Mouse (Mus musculus) 416B (cell line): ENCODE measurements around the gene Osmr.
"Not testable (repeated sequence)": the region's sequence is repeated elsewhere in the genome, so short reads cannot be mapped to it uniquely, and the experiment has no call there.

Experiments
- DNase-seq: peaks from one replicate; pipeline ENCODE4 v3.0.0; 2011; ENCODE audit warnings: low read depth

Osmr gene

GRCm38 (mm10) chr15:6861617-6862016, 13.2 kb downstream of the Osmr start:
- DNase-seq = no peak

GRCm38 (mm10) chr15:6859781-6860180, 15.0 kb downstream of the Osmr start:
- no peak for DNase-seq

- DNase-seq = no peak
Observed at GRCm38 (mm10) chr15:6858871-6859270, 15.9 kb downstream of the Osmr start.

GRCm38 (mm10) chr15:6857270-6857905, 17.4 kb downstream of the Osmr start:
- no peak for DNase-seq

GRCm38 (mm10) chr15:6849851-6850250, 24.9 kb downstream of the Osmr start:
- DNase-seq = no peak

GRCm38 (mm10) chr15:6840199-6840598, 34.6 kb downstream of the Osmr start:
- DNase-seq = peak; percentile 48

- DNase-seq = no peak
Observed at GRCm38 (mm10) chr15:6815807-6816206, 59.0 kb downstream of the Osmr start.

- DNase-seq = not testable (repeated sequence)
Observed at GRCm38 (mm10) chr15:6801212-6801611, 73.6 kb downstream of the Osmr start.

- DNase-seq = no peak
Observed at GRCm38 (mm10) chr15:6792846-6793245, 81.9 kb downstream of the Osmr start.

- no peak for DNase-seq
Observed at GRCm38 (mm10) chr15:6791648-6792047, 83.1 kb downstream of the Osmr start.

- DNase-seq = no peak
Observed at GRCm38 (mm10) chr15:6790011-6790410, 84.8 kb downstream of the Osmr start.

GRCm38 (mm10) chr15:6787236-6787635, 87.5 kb downstream of the Osmr start:
- DNase-seq = no peak

- DNase-seq = no peak
Observed at GRCm38 (mm10) chr15:6786212-6786611, 88.6 kb downstream of the Osmr start.

GRCm38 (mm10) chr15:6772265-6772664, 102.5 kb downstream of the Osmr start:
- DNase-seq = no peak
